ENCODE assay signal across 8 mouse cellular contexts in genomic region chr10:128923013-128923691, GRCm38 (mm10). TPM values are rescaled to one million over a fixed set of nuclear protein-coding genes. Genes with fewer than 3 reads are reported as not detected.
DNase-seq lines count a peak whose midpoint lies in the region; ATAC-seq and TF ChIP-seq lines count a peak whose summit lies in the region.

No protein-coding gene starts in this region.

- TF ChIP-seq EP300 in CH12.LX (IDR thresholded peaks at IDR 0.05; ENCODE audit: low read length): no peak

- H3K4me2 ChIP-seq in CH12.LX (ENCODE audit: insufficient read depth, low read depth, poor library complexity, severe bottlenecking): peak overlapping the region; percentile 80
- H3K4me2 ChIP-seq in forebrain, embryonic 11.5 days (ENCODE audit: low read depth, low read length, severe bottlenecking): peak overlapping the region; percentile 57
- peak overlapping the region; percentile 73 for H3K4me2 ChIP-seq in heart, embryonic 16.5 days (ENCODE audit: low read depth, low read length)
- H3K4me2 ChIP-seq in liver, embryonic 15.5 days: peak overlapping the region; percentile 87
- H3K4me2 ChIP-seq in neural tube, embryonic 12.5 days (replicated peaks): peak overlapping the region; percentile 67

- no peaks in the 10 kb centered on the region for H3K9me3 ChIP-seq in CH12.LX (replicated peaks; ENCODE audit: low read length)
- H3K9me3 ChIP-seq in forebrain, embryonic 11.5 days (ENCODE audit: control insufficient read depth, low read length): no peaks in the 10 kb centered on the region
- no peaks in the 10 kb centered on the region for H3K9me3 ChIP-seq in heart, embryonic 16.5 days (replicated peaks; ENCODE audit: control insufficient read depth, low read length)
- no peaks in the 10 kb centered on the region for H3K9me3 ChIP-seq in liver, embryonic 15.5 days (replicated peaks)
- H3K9me3 ChIP-seq in neural tube, embryonic 12.5 days: no peaks in the 10 kb centered on the region

- peak overlapping the region; percentile 81 to 91 (median 85) for H3K4me3 ChIP-seq in CH12.LX (replicated peaks in 1 of 3; ENCODE audit: low read depth in 2 of 3, low read length in 2 of 3, poor library complexity in 1 of 3)
- H3K4me3 ChIP-seq in forebrain, embryonic 11.5 days (ENCODE audit: low read depth, low read length): peak overlapping the region; percentile 86
- peak overlapping the region; percentile 88 for H3K4me3 ChIP-seq in heart, embryonic 16.5 days (ENCODE audit: low read length)
- H3K4me3 ChIP-seq in liver, embryonic 15.5 days (replicated peaks): peak overlapping the region; percentile 96
- peak overlapping the region; percentile 84 for H3K4me3 ChIP-seq in neural tube, embryonic 12.5 days

- H3K27ac ChIP-seq in CH12.LX (ENCODE audit: insufficient read depth, low read depth): peak overlapping the region; percentile 64
- peak overlapping the region; percentile 78 for H3K27ac ChIP-seq in forebrain, embryonic 11.5 days (ENCODE audit: low read depth, low read length)
- peak overlapping the region; percentile 97 for H3K27ac ChIP-seq in heart, embryonic 16.5 days (ENCODE audit: low read length)
- peak overlapping the region; percentile 91 for H3K27ac ChIP-seq in liver, embryonic 15.5 days (replicated peaks)
- peak overlapping the region; percentile 78 for H3K27ac ChIP-seq in neural tube, embryonic 12.5 days

- no peaks in the 10 kb centered on the region for H3K79me2 ChIP-seq in CH12.LX (replicated peaks; ENCODE audit: control insufficient read depth, extremely low read depth, insufficient read depth, poor library complexity, severe bottlenecking)

- WGBS in forebrain, embryonic 11.5 days: 0% methylated on average over 42 of the region's 42 CpGs
- under 1% methylated on average over 42 of the region's 42 CpGs for WGBS in heart, embryonic 16.5 days
- WGBS in liver, embryonic 15.5 days (ENCODE audit: insufficient replicate concordance): under 1% methylated on average over 42 of the region's 42 CpGs
- under 1% methylated on average over 42 of the region's 42 CpGs for WGBS in neural tube, embryonic 12.5 days

- H3K4me1 ChIP-seq in CH12.LX (ENCODE audit: control insufficient read depth in 1 of 2, insufficient read depth in 2 of 2): peaks cover 6 to 21% of the 10 kb centered on the region in 2 experiments
- peaks cover 2% of the 10 kb centered on the region; the same call in 1 of the 2 replicates for H3K4me1 ChIP-seq in forebrain, embryonic 11.5 days (replicated peaks; ENCODE audit: control insufficient read depth, insufficient read depth, low read length)
- H3K4me1 ChIP-seq in heart, embryonic 16.5 days (ENCODE audit: control insufficient read depth, insufficient read depth, low read length): peaks cover 28% of the 10 kb centered on the region
- H3K4me1 ChIP-seq in liver, embryonic 15.5 days (replicated peaks): peaks cover 49% of the 10 kb centered on the region
- H3K4me1 ChIP-seq in neural tube, embryonic 12.5 days: peaks cover 34% of the 10 kb centered on the region

- in situ Hi-C loops in CH12.LX (cut with MboI; ENCODE audit: low pct_ligation_motif_present, low pct_unique_long_range_greater_than_20kb, low sequenced_read_pairs): no loop called here

- TF ChIP-seq CTCF in CH12.LX (conservative IDR thresholded peaks at IDR 0.05 in 1 of 2, IDR thresholded peaks at IDR 0.05 in 1 of 2; ENCODE audit: low read depth in 2 of 2, low read length in 2 of 2): 0 out of 4 replicates have a peak, but pooled peaks of 1 of the 2 experiments have one; percentile 8

- peaks cover 3% of the 10 kb centered on the region for H3K27me3 ChIP-seq in CH12.LX (replicated peaks)
- H3K27me3 ChIP-seq in forebrain, embryonic 11.5 days (ENCODE audit: control insufficient read depth, insufficient read depth, low read length): peaks cover 2% of the 10 kb centered on the region; the same call in 1 of the 2 replicates
- no peaks in the 10 kb centered on the region; the same call in 1 of the 2 replicates for H3K27me3 ChIP-seq in heart, embryonic 16.5 days (ENCODE audit: control insufficient read depth, insufficient read depth, low read length)
- peaks cover 24% of the 10 kb centered on the region for H3K27me3 ChIP-seq in liver, embryonic 15.5 days
- H3K27me3 ChIP-seq in neural tube, embryonic 12.5 days (replicated peaks): 0 out of 2 replicates have a peak, but pooled peaks cover under 1% of the 10 kb centered on the region

- peak overlapping the region; percentile 96 for H3K9ac ChIP-seq in CH12.LX (ENCODE audit: insufficient read depth, low read depth)
- peak overlapping the region; percentile 81 for H3K9ac ChIP-seq in forebrain, embryonic 11.5 days (ENCODE audit: low read length)
- H3K9ac ChIP-seq in heart, embryonic 16.5 days (ENCODE audit: low read length): peak overlapping the region; percentile 91
- H3K9ac ChIP-seq in liver, embryonic 15.5 days: peak overlapping the region; percentile 86
- peak overlapping the region; percentile 76 for H3K9ac ChIP-seq in neural tube, embryonic 12.5 days

- peak; percentile 87 for DNase-seq in CH12.LX (ENCODE audit: extremely low read depth)
- DNase-seq in c-Kit-positive CD71-positive TER-119-negative erythroid progenitor cells, embryonic 14.5 days (ENCODE audit: low read depth): peak; percentile 85
- peak; percentile 93 for DNase-seq in forebrain, embryonic 11.5 days (ENCODE audit: low spot score)
- peak; percentile 97 for DNase-seq in kidney, postnatal 36 days
- DNase-seq in telencephalon, adult 2 months (ENCODE audit: low read depth, low spot score): peak; percentile 90

- no peak for TF ChIP-seq RAD21 in CH12.LX (IDR thresholded peaks at IDR 0.05; ENCODE audit: low read depth, low read length)

- peak; percentile 97 for ATAC-seq in forebrain, embryonic 11.5 days (replicated peaks; ENCODE audit: low FRiP score)
- peak; percentile 93 for ATAC-seq in heart, embryonic 16.5 days (replicated peaks; ENCODE audit: extremely low read depth, insufficient read depth, low FRiP score)
- peak; percentile 95 for ATAC-seq in liver, embryonic 15.5 days (ENCODE audit: insufficient read depth)
- ATAC-seq in neural tube, embryonic 12.5 days (ENCODE audit: low FRiP score, low read depth): peak; percentile 96

- dilution Hi-C loops in CH12.LX (cut with MboI; ENCODE audit: extremely low pct_ligation_motif_present, extremely low pct_unique_long_range_greater_than_20kb, low sequenced_read_pairs): no loop called here

- H3K36me3 ChIP-seq in CH12.LX (replicated peaks in 1 of 2; ENCODE audit: control insufficient read depth in 1 of 2, insufficient read depth in 1 of 2, low read length in 1 of 2): peaks cover 3 to 31% of the 10 kb centered on the region in 2 experiments
- no peaks in the 10 kb centered on the region for H3K36me3 ChIP-seq in forebrain, embryonic 11.5 days (ENCODE audit: control insufficient read depth, insufficient read depth, low read length)
- no peaks in the 10 kb centered on the region for H3K36me3 ChIP-seq in heart, embryonic 16.5 days (ENCODE audit: control insufficient read depth, insufficient read depth)
- no peaks in the 10 kb centered on the region for H3K36me3 ChIP-seq in liver, embryonic 15.5 days (replicated peaks)
- H3K36me3 ChIP-seq in neural tube, embryonic 12.5 days: 0 out of 2 replicates have a peak, but pooled peaks cover 2% of the 10 kb centered on the region

- TF ChIP-seq POLR2A in CH12.LX (IDR thresholded peaks at IDR 0.05; ENCODE audit: low read depth, low read length): peak; percentile 62; the same call in 1 of the 2 replicates

RNA-seq across cellular contexts. Expression of gene Rdh5, which starts 0.5 kb away (rescaled TPM):
- 2.6 and 4.3 TPM in 2 replicates for total RNA-seq in CH12.LX (2012; rRNA removed)
- 3.8 and 5.2 TPM in 2 replicates for total RNA-seq in CH12.LX (2014; rRNA removed)
- polyA plus RNA-seq in CH12.LX (2012; ENCODE audit: insufficient read length, low read depth): 4.6 and 6.2 TPM in 2 replicates
- polyA plus RNA-seq in forebrain, embryonic 11.5 days (2014; fragmentation: Nextera tagmentation; extraction: Ambion mirVana): 12.3 and 12.6 TPM in 2 replicates
- 13.0 and 14.6 TPM in 2 replicates for polyA plus RNA-seq in heart, embryonic 16.5 days (2015; fragmentation: Nextera tagmentation; extraction: Ambion mirVana)
- 18.4 and 24.3 TPM in 2 replicates for polyA plus RNA-seq in liver, embryonic 15.5 days (2015; fragmentation: Nextera tagmentation; extraction: Ambion mirVana)
- polyA plus RNA-seq in neural tube, embryonic 12.5 days (2016; fragmentation: Nextera tagmentation; extraction: Ambion mirVana): 13.5 and 15.7 TPM in 2 replicates

RNA-seq across cellular contexts. Expression of gene Bloc1s1, which starts 0.7 kb away (rescaled TPM):
- total RNA-seq in CH12.LX (2012; rRNA removed) (67.8 and 74.4 TPM in 2 replicates), CH12.LX (2014; rRNA removed) (33.6 and 34.1 TPM in 2 replicates)
- 37.1 and 46.9 TPM in 2 replicates for polyA plus RNA-seq in CH12.LX (2012; ENCODE audit: insufficient read length, low read depth)
- 191 and 202 TPM in 2 replicates for polyA plus RNA-seq in forebrain, embryonic 11.5 days (2014; fragmentation: Nextera tagmentation; extraction: Ambion mirVana)
- 224 and 225 TPM in 2 replicates for polyA plus RNA-seq in heart, embryonic 16.5 days (2015; fragmentation: Nextera tagmentation; extraction: Ambion mirVana)
- polyA plus RNA-seq in liver, embryonic 15.5 days (2015; fragmentation: Nextera tagmentation; extraction: Ambion mirVana): 93.9 and 96.1 TPM in 2 replicates
- polyA plus RNA-seq in neural tube, embryonic 12.5 days (2016; fragmentation: Nextera tagmentation; extraction: Ambion mirVana): 227 and 233 TPM in 2 replicates

RNA-seq across cellular contexts. Expression of gene Itga7, which starts 10.5 kb away (rescaled TPM):
- total RNA-seq in CH12.LX (2012; rRNA removed) (0.34 and 0.64 TPM in 2 replicates), CH12.LX (2014; rRNA removed) (0.14 and 0.55 TPM in 2 replicates)
- 0.63 and 0.74 TPM in 2 replicates for polyA plus RNA-seq in CH12.LX (2012; ENCODE audit: insufficient read length, low read depth)
- 0.65 and 0.69 TPM in 2 replicates for polyA plus RNA-seq in forebrain, embryonic 11.5 days (2014; fragmentation: Nextera tagmentation; extraction: Ambion mirVana)
- 10.3 and 11.9 TPM in 2 replicates for polyA plus RNA-seq in heart, embryonic 16.5 days (2015; fragmentation: Nextera tagmentation; extraction: Ambion mirVana)
- polyA plus RNA-seq in liver, embryonic 15.5 days (2015; fragmentation: Nextera tagmentation; extraction: Ambion mirVana): 0.81 and 1.1 TPM in 2 replicates
- polyA plus RNA-seq in neural tube, embryonic 12.5 days (2016; fragmentation: Nextera tagmentation; extraction: Ambion mirVana): 7.9 and 8.3 TPM in 2 replicates

RNA-seq across cellular contexts. Expression of gene Cd63, which starts 22.4 kb away (rescaled TPM):
- total RNA-seq in CH12.LX (2012; rRNA removed) (0.34 TPM in 1 of 2 replicates, not detected in the other), CH12.LX (2014; rRNA removed) (not detected in 2 replicates)
- polyA plus RNA-seq in CH12.LX (2012; ENCODE audit: insufficient read length, low read depth): 0.55 TPM in 1 of 2 replicates, not detected in the other
- 144 and 151 TPM in 2 replicates for polyA plus RNA-seq in forebrain, embryonic 11.5 days (2014; fragmentation: Nextera tagmentation; extraction: Ambion mirVana)
- polyA plus RNA-seq in heart, embryonic 16.5 days (2015; fragmentation: Nextera tagmentation; extraction: Ambion mirVana): 402 and 430 TPM in 2 replicates
- polyA plus RNA-seq in liver, embryonic 15.5 days (2015; fragmentation: Nextera tagmentation; extraction: Ambion mirVana): 102 and 113 TPM in 2 replicates
- polyA plus RNA-seq in neural tube, embryonic 12.5 days (2016; fragmentation: Nextera tagmentation; extraction: Ambion mirVana): 199 and 208 TPM in 2 replicates

RNA-seq across cellular contexts. Expression of gene Gdf11, which starts 31.6 kb away (rescaled TPM):
- total RNA-seq in CH12.LX (2012; rRNA removed): 4.5 and 5.4 TPM in 2 replicates
- total RNA-seq in CH12.LX (2014; rRNA removed): 3.4 and 4.3 TPM in 2 replicates
- polyA plus RNA-seq in CH12.LX (2012; ENCODE audit: insufficient read length, low read depth): 7.3 and 7.4 TPM in 2 replicates
- polyA plus RNA-seq in forebrain, embryonic 11.5 days (2014; fragmentation: Nextera tagmentation; extraction: Ambion mirVana): 10.5 and 11.7 TPM in 2 replicates
- polyA plus RNA-seq in heart, embryonic 16.5 days (2015; fragmentation: Nextera tagmentation; extraction: Ambion mirVana): 1.7 and 2.0 TPM in 2 replicates
- polyA plus RNA-seq in liver, embryonic 15.5 days (2015; fragmentation: Nextera tagmentation; extraction: Ambion mirVana): 0.26 and 0.31 TPM in 2 replicates
- polyA plus RNA-seq in neural tube, embryonic 12.5 days (2016; fragmentation: Nextera tagmentation; extraction: Ambion mirVana): 20.1 and 20.4 TPM in 2 replicates

Comparison
In these comparisons a context has a peak if more than half of its experiments do, and no peak if none do; other contexts are left out.
1. Peak in every context shown above with its lines: DNase-seq, ATAC-seq, H3K4me3 ChIP-seq and H3K27ac ChIP-seq.